Mouse (Mus musculus): Measurements from ENCODE around the gene Klk12. TPM values are rescaled to one million over a fixed set of nuclear protein-coding genes. Genes with fewer than 3 reads are reported as not detected.

The Klk12 gene
- total and polyA plus RNA-seq, 2 experiments from 2014 or later, result not detected

DNA sequence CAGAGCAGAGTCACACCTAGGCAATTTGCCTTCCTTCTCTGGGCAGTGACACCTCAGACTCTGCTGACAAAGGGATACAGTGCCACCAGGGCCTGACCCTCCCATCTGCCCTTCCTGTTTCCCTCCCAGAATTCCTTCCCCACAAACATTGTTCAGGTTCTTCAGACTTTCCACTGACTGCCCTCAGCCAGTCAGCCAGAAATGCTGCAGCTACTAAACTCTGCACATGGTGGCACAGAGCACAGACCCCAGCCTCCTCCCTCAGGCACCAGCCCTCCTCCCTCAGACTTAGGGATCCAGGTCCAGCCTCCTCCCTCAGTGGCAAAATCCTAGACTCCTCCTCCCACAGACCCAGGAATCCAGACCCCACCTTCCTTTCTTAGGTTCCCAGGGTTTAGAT, 48.0 kb downstream of the Klk12 start:
- TF ChIP-seq CTCF (IDR thresholded peaks at IDR 0.05), result no peak
- H3K9ac ChIP-seq (replicated peaks; ENCODE audit: low read length, poor library complexity, severe bottlenecking), result no peak overlapping the region
- no peaks in the 10 kb centered on the region for H3K9me3 ChIP-seq (ENCODE audit: low read length)
- H3K27ac ChIP-seq (ENCODE audit: low read depth, low read length), result no peak overlapping the region
- no peaks in the 10 kb centered on the region for H3K36me3 ChIP-seq (ENCODE audit: insufficient read depth, low read length)
- H3K27me3 ChIP-seq (ENCODE audit: insufficient read depth, low read length), result no peaks in the 10 kb centered on the region
- ATAC-seq (ENCODE audit: low FRiP score) (no peak), DNase-seq (ENCODE audit: low spot score) (no peak)
- H3K4me2 ChIP-seq (ENCODE audit: low read depth, low read length, poor library complexity, severe bottlenecking), result no peak overlapping the region
- no peaks in the 10 kb centered on the region for H3K4me1 ChIP-seq (ENCODE audit: insufficient read depth, low read length)
- H3K4me3 ChIP-seq (ENCODE audit: low read depth, low read length), result no peak overlapping the region

GRCm38 (mm10) chr7:43821581-43821980, 52.9 kb downstream of the Klk12 start:
- DNase-seq (ENCODE audit: low spot score), result no peak
- H3K9me3 ChIP-seq (ENCODE audit: low read length), result no peaks in the 10 kb centered on the region
- no peak overlapping the region for H3K4me2 ChIP-seq (ENCODE audit: low read depth, low read length, poor library complexity, severe bottlenecking)
- H3K9ac ChIP-seq (replicated peaks; ENCODE audit: low read length, poor library complexity, severe bottlenecking), result no peak overlapping the region
- TF ChIP-seq CTCF (IDR thresholded peaks at IDR 0.05), result no peak
- H3K4me3 ChIP-seq (ENCODE audit: low read depth, low read length), result no peak overlapping the region
- H3K4me1 ChIP-seq (ENCODE audit: insufficient read depth, low read length), result no peaks in the 10 kb centered on the region
- ATAC-seq (ENCODE audit: low FRiP score), result no peak
- no peak overlapping the region for H3K27ac ChIP-seq (ENCODE audit: low read depth, low read length)
- WGBS, result 93% methylated on average over 7 of the region's 7 CpGs
- H3K27me3 ChIP-seq (ENCODE audit: insufficient read depth, low read length), result no peaks in the 10 kb centered on the region
- H3K36me3 ChIP-seq (ENCODE audit: insufficient read depth, low read length), result no peaks in the 10 kb centered on the region

Other genes with a start within 250 kb of the Klk12 start
- gene Cd33, start 224.5 kb upstream of the Klk12 start, total RNA-seq (2014; rRNA removed), result 1.5 TPM in 2 replicates
- 1.4 and 2.1 TPM in 2 replicates for gene Cd33, start 224.5 kb upstream of the Klk12 start, polyA plus RNA-seq (2015; fragmentation: Nextera tagmentation; extraction: Ambion mirVana)
- 9.4 and 13.0 TPM in 2 replicates for gene Zfp658, start 206.6 kb upstream of the Klk12 start, total RNA-seq (2014; rRNA removed)
- 2.4 and 3.1 TPM in 2 replicates for gene Zfp658, start 206.6 kb upstream of the Klk12 start, polyA plus RNA-seq (2015; fragmentation: Nextera tagmentation; extraction: Ambion mirVana)
- 13.9 and 15.5 TPM in 2 replicates for gene Zfp719, start 189.3 kb upstream of the Klk12 start, total RNA-seq (2014; rRNA removed)
- gene Zfp719, start 189.3 kb upstream of the Klk12 start, polyA plus RNA-seq (2015; fragmentation: Nextera tagmentation; extraction: Ambion mirVana), result 4.9 and 5.5 TPM in 2 replicates
- gene Zfp819, start 161.7 kb upstream of the Klk12 start, total RNA-seq (2014; rRNA removed), result 1.3 and 1.6 TPM in 2 replicates
- 0.23 and 0.49 TPM in 2 replicates for gene Zfp819, start 161.7 kb upstream of the Klk12 start, polyA plus RNA-seq (2015; fragmentation: Nextera tagmentation; extraction: Ambion mirVana)
- not detected in 2 replicates for gene Ceacam18, start 134.2 kb upstream of the Klk12 start, total RNA-seq (2014; rRNA removed)
- not detected in 2 replicates for gene Ceacam18, start 134.2 kb upstream of the Klk12 start, polyA plus RNA-seq (2015; fragmentation: Nextera tagmentation; extraction: Ambion mirVana)
- not detected in 2 replicates for gene Siglece, start 108.7 kb upstream of the Klk12 start, total RNA-seq (2014; rRNA removed)
- gene Siglece, start 108.7 kb upstream of the Klk12 start, polyA plus RNA-seq (2015; fragmentation: Nextera tagmentation; extraction: Ambion mirVana), result 0.43 TPM in 1 of 2 replicates, not detected in the other
- 36.7 and 40.4 TPM in 2 replicates for gene Ctu1, start 96.9 kb upstream of the Klk12 start, total RNA-seq (2014; rRNA removed)
- 21.2 and 21.6 TPM in 2 replicates for gene Ctu1, start 96.9 kb upstream of the Klk12 start, polyA plus RNA-seq (2015; fragmentation: Nextera tagmentation; extraction: Ambion mirVana)
- not detected in 2 replicates for gene Klk14, start 78.5 kb upstream of the Klk12 start, total RNA-seq (2014; rRNA removed)
- gene Klk14, start 78.5 kb upstream of the Klk12 start, polyA plus RNA-seq (2015; fragmentation: Nextera tagmentation; extraction: Ambion mirVana), result not detected in 2 replicates
- gene Klk13, start 56.3 kb upstream of the Klk12 start, total RNA-seq (2014; rRNA removed), result 0.22 TPM in 1 of 2 replicates, not detected in the other
- gene Klk13, start 56.3 kb upstream of the Klk12 start, polyA plus RNA-seq (2015; fragmentation: Nextera tagmentation; extraction: Ambion mirVana), result 0.11 and 0.29 TPM in 2 replicates
- 0.19 TPM in 1 of 2 replicates, not detected in the other for gene Klk11, start 5.7 kb downstream of the Klk12 start, total RNA-seq (2014; rRNA removed)
- gene Klk11, start 5.7 kb downstream of the Klk12 start, polyA plus RNA-seq (2015; fragmentation: Nextera tagmentation; extraction: Ambion mirVana), result not detected in 2 replicates
- 0.66 TPM in 1 of 2 replicates, not detected in the other for gene Klk10, start 12.1 kb downstream of the Klk12 start, total RNA-seq (2014; rRNA removed)
- 0.28 TPM in 1 of 2 replicates, not detected in the other for gene Klk10, start 12.1 kb downstream of the Klk12 start, polyA plus RNA-seq (2015; fragmentation: Nextera tagmentation; extraction: Ambion mirVana)
- gene Klk9, start 23.0 kb downstream of the Klk12 start, total RNA-seq (2014; rRNA removed), result not detected in 2 replicates
- gene Klk9, start 23.0 kb downstream of the Klk12 start, polyA plus RNA-seq (2015; fragmentation: Nextera tagmentation; extraction: Ambion mirVana), result 0.15 TPM in 1 of 2 replicates, not detected in the other
- 6.7 and 9.5 TPM in 2 replicates for gene Klk8, start 28.7 kb downstream of the Klk12 start, total RNA-seq (2014; rRNA removed)
- gene Klk8, start 28.7 kb downstream of the Klk12 start, polyA plus RNA-seq (2015; fragmentation: Nextera tagmentation; extraction: Ambion mirVana), result 7.4 and 12.0 TPM in 2 replicates
- 0.14 and 0.16 TPM in 2 replicates for gene Klk7, start 42.4 kb downstream of the Klk12 start, total RNA-seq (2014; rRNA removed)
- 0.15 and 0.16 TPM in 2 replicates for gene Klk7, start 42.4 kb downstream of the Klk12 start, polyA plus RNA-seq (2015; fragmentation: Nextera tagmentation; extraction: Ambion mirVana)
- gene Klk6, start 55.6 kb downstream of the Klk12 start, total RNA-seq (2014; rRNA removed), result not detected in 2 replicates
- gene Klk6, start 55.6 kb downstream of the Klk12 start, polyA plus RNA-seq (2015; fragmentation: Nextera tagmentation; extraction: Ambion mirVana), result not detected in 2 replicates
- gene Klk5, start 73.1 kb downstream of the Klk12 start, total RNA-seq (2014; rRNA removed), result not detected in 2 replicates
- not detected in 2 replicates for gene Klk5, start 73.1 kb downstream of the Klk12 start, polyA plus RNA-seq (2015; fragmentation: Nextera tagmentation; extraction: Ambion mirVana)
- 0.16 TPM in 1 of 2 replicates, not detected in the other for gene Klk4, start 112.3 kb downstream of the Klk12 start, total RNA-seq (2014; rRNA removed)
- not detected in 2 replicates for gene Klk4, start 112.3 kb downstream of the Klk12 start, polyA plus RNA-seq (2015; fragmentation: Nextera tagmentation; extraction: Ambion mirVana)
- gene Klk15, start 164.8 kb downstream of the Klk12 start, total RNA-seq (2014; rRNA removed), result not detected in 2 replicates
- gene Klk15, start 164.8 kb downstream of the Klk12 start, polyA plus RNA-seq (2015; fragmentation: Nextera tagmentation; extraction: Ambion mirVana), result not detected in 2 replicates
- gene Klk1b8, start 181.8 kb downstream of the Klk12 start, total RNA-seq (2014; rRNA removed), result not detected in 2 replicates
- not detected in 2 replicates for gene Klk1b8, start 181.8 kb downstream of the Klk12 start, polyA plus RNA-seq (2015; fragmentation: Nextera tagmentation; extraction: Ambion mirVana)
- gene Klk1b1, start 197.9 kb downstream of the Klk12 start, total RNA-seq (2014; rRNA removed), result not detected in 2 replicates
- gene Klk1b1, start 197.9 kb downstream of the Klk12 start, polyA plus RNA-seq (2015; fragmentation: Nextera tagmentation; extraction: Ambion mirVana), result not detected in 2 replicates
- not detected in 2 replicates for gene Klk1b9, start 207.2 kb downstream of the Klk12 start, total RNA-seq (2014; rRNA removed)
- not detected in 2 replicates for gene Klk1b9, start 207.2 kb downstream of the Klk12 start, polyA plus RNA-seq (2015; fragmentation: Nextera tagmentation; extraction: Ambion mirVana)
- gene Klk1b11, start 227.0 kb downstream of the Klk12 start, total RNA-seq (2014; rRNA removed), result not detected in 2 replicates
- gene Klk1b11, start 227.0 kb downstream of the Klk12 start, polyA plus RNA-seq (2015; fragmentation: Nextera tagmentation; extraction: Ambion mirVana), result not detected in 2 replicates
- not detected in 2 replicates for gene Klk1b26, start 243.3 kb downstream of the Klk12 start, total RNA-seq (2014; rRNA removed)
- gene Klk1b26, start 243.3 kb downstream of the Klk12 start, polyA plus RNA-seq (2015; fragmentation: Nextera tagmentation; extraction: Ambion mirVana), result not detected in 2 replicates